Mouse (Mus musculus) liver, embryonic 11.5 days (tissue): Measurements from ENCODE around the gene Col4a2. TPM values are rescaled to one million over a fixed set of nuclear protein-coding genes. Genes with fewer than 3 reads are reported as not detected.
A peak's percentile ranks its signal among the peaks of the same experiment; 100 is the strongest.

Source experiments
- ATAC-seq: fragments of 200-750 bp; cut with Nextera tagmentation; replicated peaks from 2 replicates; pipeline ENCODE4 v1.8.0; 2017; ENCODE audit warnings: moderate number of reproducible peaks, mild to moderate bottlenecking, moderate TSS enrichment, moderate library complexity; ENCODE audit not compliant: low FRiP score
- DNase-seq: peaks from one replicate; pipeline ENCODE4 v3.0.0-alpha.2; 2017; ENCODE audit warnings: low spot score
- H3K27ac ChIP-seq: fragments of 300-500 bp; sonication (generic); 2 replicates; pipeline ENCODE4 v1.5.1; 2014; ENCODE audit warnings: mild to moderate bottlenecking, low read depth, low read length, control low read depth
- H3K27me3 ChIP-seq: fragments of 300-500 bp; sonication (generic); replicated peaks from 2 replicates; pipeline ENCODE4 v1.6.1; 2014; ENCODE audit warnings: low read length, mixed read lengths; ENCODE audit not compliant: control insufficient read depth, insufficient read depth
- H3K36me3 ChIP-seq: fragments of 300-500 bp; sonication (generic); 2 replicates; pipeline ENCODE4 v1.6.1; 2014; ENCODE audit warnings: mild to moderate bottlenecking, low read length, moderate library complexity, mixed read lengths; ENCODE audit not compliant: control insufficient read depth, insufficient read depth
- H3K4me1 ChIP-seq: fragments of 300-500 bp; sonication (generic); replicated peaks from 2 replicates; pipeline ENCODE4 v1.6.1; 2014; ENCODE audit warnings: low read length, mixed read lengths; ENCODE audit not compliant: control insufficient read depth, insufficient read depth
- H3K4me2 ChIP-seq: fragments of 300-500 bp; sonication (generic); 2 replicates; pipeline ENCODE4 v1.6.1; 2014; ENCODE audit warnings: mild to moderate bottlenecking, control low read depth, moderate library complexity
- H3K4me3 ChIP-seq: fragments of 300-500 bp; sonication (generic); 2 replicates; pipeline ENCODE4 v1.5.1; 2014; ENCODE audit warnings: low read depth, low read length, control low read depth
- H3K9ac ChIP-seq: fragments of 300-500 bp; sonication (generic); 2 replicates; pipeline ENCODE4 v1.6.1; 2014; ENCODE audit warnings: low read depth, low read length, control low read depth
- H3K9me3 ChIP-seq: fragments of 300-500 bp; sonication (generic); 2 replicates; pipeline ENCODE4 v1.6.1; 2016; ENCODE audit warnings: low read length, inconsistent platforms, mixed read lengths; ENCODE audit not compliant: control insufficient read depth
- WGBS: fragments of 180-500 bp; shearing (Covaris S2); extraction: QIAGEN DNeasy Blood & Tissue Kit; methylation state at CpG from one replicate; pipeline ENCODE4 v1.1.7; 2014; 5-methylcytosine and 5-hydroxymethylcytosine counted together
- polyA plus RNA-seq: library from polyadenylated mRNA; unstranded; fragments of >200 nt; fragmentation: Nextera tagmentation; extraction: Ambion mirVana; gene quantifications from 2 replicates; pipeline ENCODE4 v1.2.1, GENCODE M21; 2014

Col4a2 gene
- polyA plus RNA-seq, 1 experiment from 2014 or later, result 12.2 TPM

GRCm38 (mm10) chr8:11412450-11412849 is 99.8 kb downstream of the Col4a2 start:
- H3K4me1 ChIP-seq, result 0 out of 2 replicates have a peak, but pooled peaks cover 3% of the 10 kb centered on the region
- H3K36me3 ChIP-seq, result no peaks in the 10 kb centered on the region
- H3K27ac ChIP-seq, result no peak overlapping the region
- no peak overlapping the region for H3K9ac ChIP-seq
- 73% methylated on average over 5 of the region's 5 CpGs for WGBS
- DNase-seq (no peak), ATAC-seq (no peak)
- H3K4me2 ChIP-seq, result no peak overlapping the region
- no peaks in the 10 kb centered on the region for H3K27me3 ChIP-seq
- H3K9me3 ChIP-seq, result no peaks in the 10 kb centered on the region
- no peak overlapping the region for H3K4me3 ChIP-seq

- 0 out of 2 replicates have a peak, but pooled peaks cover 3% of the 10 kb centered on the region for H3K4me1 ChIP-seq
- DNase-seq (no peak), ATAC-seq (no peak)
- H3K36me3 ChIP-seq, result no peaks in the 10 kb centered on the region
- H3K4me2 ChIP-seq, result no peak overlapping the region
- no peak overlapping the region for H3K4me3 ChIP-seq
- H3K9me3 ChIP-seq, result no peaks in the 10 kb centered on the region
- WGBS, result 55% methylated on average over 8 of the region's 8 CpGs
- H3K27me3 ChIP-seq, result no peaks in the 10 kb centered on the region
- H3K9ac ChIP-seq, result no peak overlapping the region
- no peak overlapping the region for H3K27ac ChIP-seq
These were observed 101.7 kb downstream of the Col4a2 start for GRCm38 (mm10) chr8:11414304-11414703.

- no peak overlapping the region for H3K4me3 ChIP-seq
- H3K4me2 ChIP-seq, result no peak overlapping the region
- no peaks in the 10 kb centered on the region for H3K27me3 ChIP-seq
- DNase-seq (no peak), ATAC-seq (no peak)
- H3K27ac ChIP-seq, result no peak overlapping the region
- no peaks in the 10 kb centered on the region for H3K9me3 ChIP-seq
- 84% methylated on average over 10 of the region's 10 CpGs for WGBS
- no peaks in the 10 kb centered on the region for H3K36me3 ChIP-seq
- 0 out of 2 replicates have a peak, but pooled peaks cover 3% of the 10 kb centered on the region for H3K4me1 ChIP-seq
- H3K9ac ChIP-seq, result no peak overlapping the region
These were observed 102.5 kb downstream of the Col4a2 start for GRCm38 (mm10) chr8:11415089-11415488.

GRCm38 (mm10) chr8:11417762-11418161 is 105.2 kb downstream of the Col4a2 start:
- Histone ChIP-seq H3K36me3 (no peaks in the 10 kb centered on the region), H3K9ac (no peak overlapping the region), H3K4me3 (no peak overlapping the region), H3K27ac (no peak overlapping the region), H3K9me3 (no peaks in the 10 kb centered on the region), H3K4me1 (0 out of 2 replicates have a peak, but pooled peaks cover 3% of the 10 kb centered on the region), H3K4me2 (no peak overlapping the region), H3K27me3 (no peaks in the 10 kb centered on the region)
- no peak for ATAC-seq
- DNase-seq, result no peak
- WGBS, result 80% methylated on average over 13 of the region's 13 CpGs

GRCm38 (mm10) chr8:11419232-11419631 is 106.6 kb downstream of the Col4a2 start:
- H3K27ac ChIP-seq, result no peak overlapping the region
- H3K4me2 ChIP-seq, result no peak overlapping the region
- no peak for DNase-seq
- no peaks in the 10 kb centered on the region for H3K4me1 ChIP-seq
- no peaks in the 10 kb centered on the region for H3K27me3 ChIP-seq
- no peak overlapping the region for H3K9ac ChIP-seq
- ATAC-seq, result no peak
- 40% methylated on average over 6 of the region's 6 CpGs for WGBS
- H3K4me3 ChIP-seq, result no peak overlapping the region
- H3K36me3 ChIP-seq, result no peaks in the 10 kb centered on the region
- no peaks in the 10 kb centered on the region for H3K9me3 ChIP-seq

- ATAC-seq (no peak; the same call in 1 of the 2 replicates), DNase-seq (no peak)
- H3K4me3 ChIP-seq, result no peak overlapping the region
- 7% methylated on average over 2 of the region's 2 CpGs for WGBS
- no peak overlapping the region for H3K9ac ChIP-seq
- H3K27me3 ChIP-seq, result no peaks in the 10 kb centered on the region
- no peak overlapping the region for H3K27ac ChIP-seq
- H3K9me3 ChIP-seq, result no peaks in the 10 kb centered on the region
- H3K4me1 ChIP-seq, result no peaks in the 10 kb centered on the region
- no peaks in the 10 kb centered on the region for H3K36me3 ChIP-seq
- H3K4me2 ChIP-seq, result no peak overlapping the region
These were observed 107.0 kb downstream of the Col4a2 start for GRCm38 (mm10) chr8:11419645-11420044.

- Histone ChIP-seq H3K36me3 (no peaks in the 10 kb centered on the region), H3K9ac (no peak overlapping the region), H3K4me2 (no peak overlapping the region), H3K27ac (no peak overlapping the region), H3K4me1 (no peaks in the 10 kb centered on the region), H3K4me3 (no peak overlapping the region), H3K9me3 (no peaks in the 10 kb centered on the region), H3K27me3 (no peaks in the 10 kb centered on the region)
- 63% methylated on average over 14 of the region's 14 CpGs for WGBS
- DNase-seq (peak; percentile 47), ATAC-seq (no peak)
These were observed 108.5 kb downstream of the Col4a2 start for GRCm38 (mm10) chr8:11421105-11421504.

- Histone ChIP-seq H3K27ac (no peak overlapping the region), H3K4me1 (no peaks in the 10 kb centered on the region), H3K4me2 (no peak overlapping the region), H3K9me3 (no peaks in the 10 kb centered on the region), H3K36me3 (no peaks in the 10 kb centered on the region), H3K9ac (no peak overlapping the region), H3K27me3 (no peaks in the 10 kb centered on the region), H3K4me3 (no peak overlapping the region)
- 76% methylated on average over 6 of the region's 6 CpGs for WGBS
- ATAC-seq (no peak), DNase-seq (no peak)
These were observed 109.4 kb downstream of the Col4a2 start for GRCm38 (mm10) chr8:11421968-11422367.

GRCm38 (mm10) chr8:11423091-11423490 is 110.5 kb downstream of the Col4a2 start:
- no peak overlapping the region for H3K9ac ChIP-seq
- H3K9me3 ChIP-seq, result no peaks in the 10 kb centered on the region
- DNase-seq, result no peak
- H3K27me3 ChIP-seq, result no peaks in the 10 kb centered on the region
- H3K4me2 ChIP-seq, result no peak overlapping the region
- no peak overlapping the region for H3K4me3 ChIP-seq
- H3K27ac ChIP-seq, result no peak overlapping the region
- no peak for ATAC-seq
- no peaks in the 10 kb centered on the region for H3K36me3 ChIP-seq
- 61% methylated on average over 7 of the region's 7 CpGs for WGBS
- H3K4me1 ChIP-seq, result no peaks in the 10 kb centered on the region
